Mouse (Mus musculus) urinary bladder, postnatal 14 days (tissue): ENCODE data around the gene Tshz2.

Experiments used
- DNase-seq: peaks from one replicate; pipeline ENCODE4 v3.0.0; 2021; ENCODE audit warnings: low spot score

Tshz2 gene

GRCm38 (mm10) chr2:169871436-169872060 lies 238.7 kb downstream of the Tshz2 start:
- DNase-seq: no peak

- DNase-seq: no peak
Observed at GRCm38 (mm10) chr2:169873442-169873841, 240.6 kb downstream of the Tshz2 start.

GRCm38 (mm10) chr2:169887921-169888320 lies 255.1 kb downstream of the Tshz2 start:
- DNase-seq: no peak

GRCm38 (mm10) chr2:169892441-169893038 lies 259.7 kb downstream of the Tshz2 start:
- DNase-seq: no peak

GRCm38 (mm10) chr2:169902896-169903295 lies 270.1 kb downstream of the Tshz2 start:
- DNase-seq: no peak

GRCm38 (mm10) chr2:169906396-169906795 lies 273.6 kb downstream of the Tshz2 start:
- DNase-seq: no peak

DNA sequence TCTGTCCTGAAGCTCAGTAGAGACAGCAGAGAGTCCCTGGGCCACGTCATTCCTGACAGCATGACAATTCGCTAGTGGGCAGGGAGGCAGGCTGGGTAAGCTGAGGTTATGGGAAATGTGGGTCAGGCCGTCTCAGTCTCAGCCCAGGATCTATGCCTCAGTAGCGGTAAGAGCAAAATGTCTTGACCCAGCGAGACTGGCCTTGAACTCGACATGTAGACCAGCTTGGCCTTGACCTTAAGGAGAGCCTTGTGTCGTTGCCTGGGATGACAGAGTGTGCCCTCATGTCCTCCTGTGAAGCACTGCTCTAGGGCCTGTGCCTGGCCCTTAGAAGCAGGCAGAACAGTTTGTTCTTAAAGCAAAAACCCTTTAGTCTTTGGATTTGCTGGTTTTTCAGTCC lies 275.2 kb downstream of the Tshz2 start:
- DNase-seq: no peak

DNA sequence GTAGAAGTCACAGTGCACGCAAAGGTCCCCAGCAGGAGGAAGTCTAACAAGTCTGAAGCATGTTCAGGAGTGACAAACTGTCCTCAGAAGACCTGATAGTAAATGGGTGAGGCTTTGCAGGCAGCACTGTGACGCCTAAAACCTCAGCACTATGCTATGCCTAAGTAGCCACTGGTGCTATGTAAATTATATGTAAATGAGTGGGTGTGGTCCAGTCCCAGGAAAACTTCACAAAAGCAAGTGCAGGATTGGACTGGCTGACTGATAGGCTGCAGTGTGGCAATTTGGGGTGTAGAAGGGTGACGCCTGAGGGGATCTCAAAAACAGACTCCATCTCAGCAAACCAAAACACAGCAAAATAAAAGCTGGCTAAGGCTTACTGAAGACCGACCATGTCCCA lies 277.8 kb downstream of the Tshz2 start:
- no peak for DNase-seq

DNA sequence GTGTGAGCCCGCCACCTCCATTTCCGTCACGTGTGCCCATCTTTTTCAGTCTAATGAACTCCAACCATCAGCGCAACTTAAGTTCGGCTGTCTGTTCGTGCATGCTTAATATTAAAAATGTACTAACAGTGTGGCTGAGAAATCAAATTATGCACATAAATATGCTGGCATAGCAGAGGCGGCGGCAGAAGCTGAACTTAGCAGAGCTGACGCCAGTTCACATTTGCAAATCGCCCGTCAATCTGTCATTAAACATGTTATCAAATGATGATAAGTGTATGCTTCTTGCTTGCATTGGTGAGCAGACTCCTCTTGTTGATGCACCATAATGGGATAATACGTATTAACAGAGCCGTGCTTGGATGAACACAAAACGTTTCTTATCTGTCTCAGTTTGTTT lies 280.0 kb downstream of the Tshz2 start:
- DNase-seq: no peak

DNA sequence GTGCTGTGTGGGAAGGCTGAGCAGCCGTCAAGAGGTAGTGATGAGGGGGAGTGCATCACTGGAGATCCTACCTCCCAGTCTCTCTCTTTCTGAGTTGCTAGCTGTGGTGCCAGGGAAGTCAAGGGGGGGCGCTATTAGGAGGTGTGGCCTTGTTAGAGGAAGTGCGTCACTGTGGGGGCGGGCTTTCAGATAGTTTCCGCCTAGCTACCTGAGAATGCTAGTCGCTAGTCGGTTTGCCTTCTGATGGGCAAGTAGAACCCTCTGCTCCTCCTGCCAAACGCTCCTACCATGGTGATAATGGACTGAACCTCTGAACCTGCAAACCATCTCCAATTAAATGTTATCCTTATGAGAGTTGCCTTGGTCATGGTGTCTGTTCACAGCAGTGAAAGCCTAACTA lies 282.1 kb downstream of the Tshz2 start:
- DNase-seq: no peak

DNA sequence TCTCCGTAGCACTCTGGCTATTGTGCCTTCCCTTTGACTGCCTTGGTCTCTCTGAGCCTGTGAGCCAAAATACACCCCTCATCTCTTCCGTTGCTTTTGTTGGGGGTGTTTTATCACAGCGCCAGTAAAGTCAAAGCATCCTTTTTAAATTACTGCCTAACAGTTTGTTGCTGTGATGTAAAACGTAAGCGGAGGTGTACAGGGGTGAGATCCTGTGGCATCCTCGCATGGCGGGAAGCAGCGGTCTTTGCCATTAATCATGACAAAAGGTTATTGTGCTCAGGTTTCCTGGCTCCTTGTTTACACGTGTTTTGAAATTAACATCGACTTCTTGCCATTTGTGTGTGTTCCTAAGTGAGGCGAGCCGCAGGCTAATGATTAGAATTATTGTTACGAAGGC lies 282.5 kb downstream of the Tshz2 start:
- DNase-seq: no peak

- DNase-seq: no peak
Observed at GRCm38 (mm10) chr2:169919111-169919695, 286.4 kb downstream of the Tshz2 start.

GRCm38 (mm10) chr2:169924177-169924810 lies 291.5 kb downstream of the Tshz2 start:
- DNase-seq: peak; percentile 21

GRCm38 (mm10) chr2:169925466-169925865 lies 292.7 kb downstream of the Tshz2 start:
- peak; percentile 31 for DNase-seq

GRCm38 (mm10) chr2:169926016-169926415 lies 293.2 kb downstream of the Tshz2 start:
- peak; percentile 21 for DNase-seq

DNA sequence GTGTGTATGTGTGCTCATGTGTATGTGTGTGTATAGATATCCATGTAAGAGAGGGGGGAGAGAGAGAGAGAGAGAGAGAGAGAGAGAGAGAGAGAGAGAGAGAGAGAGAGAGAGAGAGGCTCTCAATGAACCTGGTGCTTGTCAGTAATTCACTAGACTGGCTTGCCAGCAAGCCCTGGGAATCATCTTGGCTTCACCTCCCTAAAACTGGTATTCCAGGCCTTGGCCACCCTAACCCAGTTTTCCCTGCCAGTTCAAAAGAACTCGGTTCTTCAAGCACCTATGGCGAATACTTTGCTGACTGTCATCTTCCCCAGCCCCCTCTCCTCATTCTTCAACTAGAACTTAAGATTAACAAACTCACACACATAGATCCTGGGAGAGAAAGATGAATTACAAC lies 294.6 kb downstream of the Tshz2 start:
- no peak for DNase-seq

- DNase-seq: peak; percentile 52
Observed at GRCm38 (mm10) chr2:169928447-169929120, 295.8 kb downstream of the Tshz2 start.

GRCm38 (mm10) chr2:169929540-169930497 lies 297.0 kb downstream of the Tshz2 start:
- DNase-seq: peak; percentile 32

DNA sequence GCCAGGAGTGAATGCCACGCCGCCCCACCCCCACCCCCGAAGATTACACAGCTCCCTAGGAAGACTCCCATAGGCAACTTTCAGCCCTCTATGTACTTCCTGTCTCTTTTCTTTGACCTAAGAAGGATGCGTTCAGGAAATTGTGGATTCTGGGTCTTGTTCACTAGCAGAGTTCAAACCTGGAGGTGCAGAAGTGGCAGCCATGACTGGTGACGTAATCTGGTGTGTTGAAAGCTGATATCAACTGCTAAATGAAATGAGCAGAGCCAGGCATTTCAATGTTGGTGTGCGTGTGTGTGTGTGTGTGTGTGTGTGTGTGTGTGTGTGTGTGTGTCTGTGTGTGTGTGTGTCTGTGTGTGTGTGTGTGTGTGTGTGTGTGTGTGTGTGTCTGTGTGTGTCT lies 302.8 kb downstream of the Tshz2 start:
- DNase-seq: no peak

- DNase-seq: no peak
Observed at GRCm38 (mm10) chr2:169940297-169941142, 307.7 kb downstream of the Tshz2 start.

DNA sequence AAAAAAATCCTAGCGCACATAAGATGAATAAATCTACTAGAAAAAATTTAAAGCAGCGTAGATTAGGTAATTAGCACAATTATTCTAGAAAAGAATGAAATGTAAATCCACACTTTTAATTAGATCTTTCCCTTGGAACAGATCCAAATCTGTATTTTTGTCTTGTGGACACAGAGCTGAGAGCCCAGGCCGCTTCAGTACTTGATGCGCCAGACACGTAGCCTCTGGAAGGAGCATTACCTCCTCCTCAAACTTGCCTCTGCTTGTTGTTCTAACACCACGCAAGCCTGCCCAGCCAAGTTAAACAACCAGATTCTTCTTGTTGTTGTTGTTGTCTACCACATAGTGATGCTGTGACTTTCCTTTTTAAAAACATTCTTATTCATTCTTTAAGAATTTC lies 310.9 kb downstream of the Tshz2 start:
- DNase-seq: no peak
